Mouse (Mus musculus) urinary bladder, adult 18-20 months (tissue): Measurements from ENCODE around the gene Gm28048.

Source experiments
- DNase-seq, 2 experiments: peaks; one replicate each; pipeline ENCODE4 v3.0.0; 2022; ENCODE audit warnings: low spot score in 2 of 2, mixed read lengths in 2 of 2

Gm28048 gene

GRCm38 (mm10) chr11:22799987-22800424, 181.9 kb downstream of the Gm28048 start:
- no peak for DNase-seq

DNA sequence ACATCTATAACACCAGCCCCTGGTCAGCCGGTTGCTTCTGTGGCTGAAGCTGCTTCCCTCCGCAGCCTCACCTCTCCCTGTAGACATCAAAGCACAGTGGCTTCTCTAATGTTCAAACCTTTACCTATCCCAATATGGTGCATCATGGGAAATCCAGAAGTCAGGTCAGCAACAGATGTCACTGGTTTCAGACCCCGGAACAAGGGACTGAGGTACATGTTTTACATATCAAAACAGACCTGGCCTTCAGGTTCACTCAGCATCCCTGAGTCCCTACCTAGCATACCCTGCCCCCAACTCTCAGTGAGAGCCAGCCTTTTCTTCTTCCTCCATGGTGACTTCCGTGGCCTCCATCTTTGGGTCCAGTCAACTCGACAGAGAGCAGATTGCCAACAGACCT, 183.0 kb downstream of the Gm28048 start:
- DNase-seq, result no peak

- no peak for DNase-seq
Observed at GRCm38 (mm10) chr11:22794734-22795133, 187.2 kb downstream of the Gm28048 start.

DNA sequence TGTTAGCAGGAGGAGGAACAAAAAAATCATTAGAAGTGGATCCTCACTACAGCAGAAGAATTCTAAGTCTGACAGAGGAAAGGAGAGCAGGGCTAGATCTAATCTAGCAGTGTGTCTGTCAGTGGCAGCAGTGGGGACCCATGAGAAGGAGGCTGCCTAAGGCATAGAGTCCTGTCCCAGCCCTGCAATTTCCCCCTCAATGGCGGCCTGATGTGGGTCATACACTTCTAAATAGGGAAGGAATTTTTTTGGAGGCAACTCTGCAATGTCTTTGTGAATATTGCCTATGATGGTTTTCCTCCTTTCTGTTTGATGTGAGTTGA, 188.0 kb downstream of the Gm28048 start:
- no peak for DNase-seq

DNA sequence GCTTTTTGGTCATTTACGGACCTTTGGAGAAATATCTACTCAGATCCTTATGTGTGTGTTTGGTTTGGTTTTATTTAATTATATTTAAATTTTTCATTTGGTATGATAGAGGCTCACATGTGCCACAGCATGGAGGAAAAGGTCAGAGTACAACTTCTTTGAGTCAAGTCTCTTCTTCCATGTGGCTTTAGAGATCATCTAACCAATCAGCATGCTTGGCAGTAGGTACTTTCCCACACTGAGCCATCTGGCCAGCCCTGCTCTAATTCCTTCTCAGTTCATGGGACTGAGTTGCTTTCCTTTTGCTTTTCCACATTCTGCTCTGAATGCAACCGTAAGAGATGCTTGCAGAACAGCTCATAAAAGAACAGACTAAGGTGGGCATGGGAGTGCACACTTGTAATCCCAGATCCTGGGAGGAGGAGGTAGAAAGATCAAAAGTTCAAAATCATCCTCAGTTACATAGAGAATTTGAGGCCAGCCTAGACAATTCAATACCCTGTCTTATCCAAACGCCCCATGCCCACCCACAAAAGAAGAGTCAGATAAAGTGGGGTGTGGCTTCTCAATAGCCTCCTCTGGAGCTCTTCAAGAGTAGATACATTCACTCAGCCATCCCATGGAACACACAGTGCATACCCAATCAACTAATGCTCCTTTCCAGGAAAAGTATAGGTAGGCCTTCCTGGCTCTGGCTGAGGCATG, 188.6 kb downstream of the Gm28048 start:
- no peak for DNase-seq

DNA sequence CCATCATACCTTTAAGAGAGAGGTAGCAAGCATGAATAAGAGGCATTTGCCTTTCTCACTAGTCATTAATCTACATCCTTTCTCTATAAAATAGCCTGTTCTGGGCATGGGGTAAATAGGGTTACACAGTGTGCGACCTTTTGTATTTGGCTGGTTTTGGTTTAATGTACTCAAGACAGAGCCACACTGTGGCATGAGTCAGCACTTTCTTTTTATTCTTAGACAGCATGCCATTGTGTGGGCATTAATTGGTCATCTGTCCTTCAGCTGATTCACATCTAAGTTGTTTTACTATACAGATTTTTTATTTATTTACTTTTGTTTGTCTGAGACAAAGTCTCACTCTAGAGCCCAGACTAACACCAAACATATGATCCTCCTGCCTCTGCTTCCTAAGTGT, 189.7 kb downstream of the Gm28048 start:
- DNase-seq, result no peak

GRCm38 (mm10) chr11:22791726-22792125, 190.2 kb downstream of the Gm28048 start:
- no peak for DNase-seq

GRCm38 (mm10) chr11:22787833-22788232, 194.1 kb downstream of the Gm28048 start:
- DNase-seq, result no peak
